Mouse (Mus musculus): ENCODE measurements at regions not wholly inside any gene's neighbourhood (a gene's known extent, or its start where the extent isn't known, plus 50 kb on each side); places are given as distances from the start of the nearest gene placed in this dataset.

- TF ChIP-seq CTCF (IDR thresholded peaks at IDR 0.05; ENCODE audit: borderline replicate concordance, extremely low read depth, insufficient read depth, insufficient read length), result no peak
- no peak for TF ChIP-seq POLR2A (IDR thresholded peaks at IDR 0.05; ENCODE audit: borderline replicate concordance, extremely low read depth, insufficient read depth, insufficient read length, poor library complexity, severe bottlenecking)
Observed at GRCm38 (mm10) chr12:79969346-79970226, 143.2 kb downstream of the Zfp36l1 start.
